Mouse (Mus musculus) liver, postnatal 0 days (tissue): Measurements from ENCODE around the gene Slc16a8. TPM values are rescaled to one million over a fixed set of nuclear protein-coding genes. Genes with fewer than 3 reads are reported as not detected.

ENCODE experiments used
- ATAC-seq: fragments of 200-750 bp; cut with Nextera tagmentation; 2 replicates; pipeline ENCODE4 v1.8.0; 2017; ENCODE audit warnings: mild to moderate bottlenecking, moderate library complexity
- DNase-seq: peaks from one replicate; pipeline ENCODE4 v3.0.0-alpha.2; 2016
- H3K27ac ChIP-seq: fragments of 300-500 bp; sonication (generic); 2 replicates; pipeline ENCODE4 v1.5.1; 2014; ENCODE audit warnings: antibody characterized with exemption, moderate library complexity, mild to moderate bottlenecking, low read depth
- H3K27me3 ChIP-seq: fragments of 300-500 bp; sonication (generic); 2 replicates; pipeline ENCODE4 v1.6.1; 2014; ENCODE audit warnings: low read length, control low read depth, mixed read lengths; ENCODE audit not compliant: insufficient read depth
- H3K36me3 ChIP-seq: fragments of 300-500 bp; sonication (generic); replicated peaks from 2 replicates; pipeline ENCODE4 v1.6.1; 2014; ENCODE audit warnings: mild to moderate bottlenecking, control low read depth, low read length, moderate library complexity, mixed read lengths; ENCODE audit not compliant: insufficient read depth
- H3K4me1 ChIP-seq: fragments of 300-500 bp; sonication (generic); 2 replicates; pipeline ENCODE4 v1.6.1; 2014; ENCODE audit warnings: antibody characterized with exemption, mild to moderate bottlenecking, control low read depth; ENCODE audit not compliant: insufficient read depth
- H3K4me2 ChIP-seq: fragments of 300-500 bp; sonication (generic); 2 replicates; pipeline ENCODE4 v1.6.1; 2014; ENCODE audit warnings: low read depth, mild to moderate bottlenecking, low read length, moderate library complexity, mixed read lengths
- H3K4me3 ChIP-seq: fragments of 300-500 bp; sonication (generic); 2 replicates; pipeline ENCODE4 v1.5.1; 2014; ENCODE audit warnings: low read depth, low read length
- H3K9ac ChIP-seq: fragments of 300-500 bp; sonication (generic); replicated peaks from 2 replicates; pipeline ENCODE4 v1.6.1; 2014; ENCODE audit warnings: mild to moderate bottlenecking, moderate library complexity
- H3K9me3 ChIP-seq: fragments of 300-500 bp; sonication (generic); 2 replicates; pipeline ENCODE4 v1.6.1; 2016; ENCODE audit warnings: mild to moderate bottlenecking, control low read depth, low read length, mixed read lengths
- CTCF ChIP-seq: sonication (generic); IDR thresholded peaks from 2 replicates; pipeline ENCODE4 v1.5.1; 2016; ENCODE audit warnings: antibody characterized with exemption, low read depth
- EP300 ChIP-seq: IDR thresholded peaks from 2 replicates; pipeline ENCODE4 v1.6.1; 2016; ENCODE audit warnings: antibody characterized with exemption, low read depth, mild to moderate bottlenecking
- WGBS: fragments of 180-500 bp; shearing (Covaris S2); extraction: QIAGEN DNeasy Blood & Tissue Kit; methylation state at CpG from one replicate; pipeline ENCODE4 v1.1.7; 2014; ENCODE audit not compliant: insufficient replicate concordance; 5-methylcytosine and 5-hydroxymethylcytosine counted together
- polyA plus RNA-seq: library from polyadenylated mRNA; unstranded; fragments of >200 nt; fragmentation: Nextera tagmentation; extraction: Ambion mirVana; gene quantifications from 2 replicates; pipeline ENCODE4 v1.2.1, GENCODE M21; 2015

The Slc16a8 gene
- polyA plus RNA-seq = not detected in 2 replicates

DNA sequence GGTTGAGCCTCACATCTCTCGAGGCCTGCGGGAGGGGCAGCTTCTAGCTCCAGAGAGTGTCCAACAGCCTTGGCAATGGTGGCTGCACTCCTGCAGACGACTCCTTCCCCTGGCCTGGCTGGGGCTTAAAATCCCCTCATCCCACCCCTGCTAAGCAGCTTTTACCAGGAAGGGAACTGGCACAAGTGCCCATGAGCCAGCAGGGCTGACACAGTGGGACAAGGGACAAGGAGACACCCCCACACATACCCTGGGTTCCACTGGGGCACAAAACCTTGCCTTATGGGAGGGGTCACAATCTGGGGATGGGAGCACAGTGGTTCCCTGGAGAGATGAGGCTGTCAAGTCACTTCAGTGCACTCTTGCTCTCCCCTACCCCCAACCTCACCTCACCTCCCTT lies at the start of gene Slc16a8:
Gene Slc16a8 (minus strand): TSS at position 101 of the 400 bp plus-strand sequence.
- Histone ChIP-seq H3K27me3 (peaks cover 30% of the 10 kb centered on the region), H3K27ac (no peak within 1 kb of the TSS), H3K4me3 (no peak within 1 kb of the TSS), H3K9ac (no peak within 1 kb of the TSS), H3K9me3 (no peaks in the 10 kb centered on the region), H3K4me2 (no peak within 1 kb of the TSS), H3K36me3 (no peaks in the 10 kb centered on the region), H3K4me1 (peaks cover 14% of the 10 kb centered on the region)
- WGBS = 42% methylated on average over 3 of the region's 3 CpGs
- ATAC-seq = no peak
- TF ChIP-seq EP300 (no peak), CTCF (no peak)
- no peak for DNase-seq

DNA sequence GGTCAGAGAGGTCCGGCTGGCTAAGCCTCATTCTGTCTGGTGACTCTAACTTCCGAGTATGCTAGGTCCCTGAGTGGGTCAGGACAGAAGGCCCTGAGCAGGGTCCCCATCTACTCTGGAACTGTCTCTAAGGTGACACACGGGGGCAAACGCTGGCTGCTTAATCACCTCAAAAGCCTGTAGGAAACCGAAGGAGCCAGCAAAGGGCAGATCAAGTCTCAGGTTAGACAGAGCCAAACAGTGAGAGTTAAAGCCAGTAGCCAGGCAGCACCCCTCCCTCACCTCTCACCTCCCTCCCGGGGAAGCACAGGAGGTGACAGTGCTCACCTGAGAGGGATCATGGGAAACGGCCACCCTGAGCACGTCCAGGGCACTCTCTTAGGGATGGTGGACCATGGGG lies 49.2 kb upstream of the Slc16a8 start:
- H3K4me3 ChIP-seq = no peak overlapping the region
- no peaks in the 10 kb centered on the region for H3K27me3 ChIP-seq
- no peaks in the 10 kb centered on the region for H3K9me3 ChIP-seq
- H3K27ac ChIP-seq = no peak overlapping the region
- TF ChIP-seq CTCF = no peak
- 79% methylated on average over 8 of the region's 8 CpGs for WGBS
- no peaks in the 10 kb centered on the region for H3K4me1 ChIP-seq
- ATAC-seq = no peak
- DNase-seq = no peak
- peaks cover 13% of the 10 kb centered on the region for H3K36me3 ChIP-seq
- H3K4me2 ChIP-seq = no peak overlapping the region
- no peak overlapping the region for H3K9ac ChIP-seq

DNA sequence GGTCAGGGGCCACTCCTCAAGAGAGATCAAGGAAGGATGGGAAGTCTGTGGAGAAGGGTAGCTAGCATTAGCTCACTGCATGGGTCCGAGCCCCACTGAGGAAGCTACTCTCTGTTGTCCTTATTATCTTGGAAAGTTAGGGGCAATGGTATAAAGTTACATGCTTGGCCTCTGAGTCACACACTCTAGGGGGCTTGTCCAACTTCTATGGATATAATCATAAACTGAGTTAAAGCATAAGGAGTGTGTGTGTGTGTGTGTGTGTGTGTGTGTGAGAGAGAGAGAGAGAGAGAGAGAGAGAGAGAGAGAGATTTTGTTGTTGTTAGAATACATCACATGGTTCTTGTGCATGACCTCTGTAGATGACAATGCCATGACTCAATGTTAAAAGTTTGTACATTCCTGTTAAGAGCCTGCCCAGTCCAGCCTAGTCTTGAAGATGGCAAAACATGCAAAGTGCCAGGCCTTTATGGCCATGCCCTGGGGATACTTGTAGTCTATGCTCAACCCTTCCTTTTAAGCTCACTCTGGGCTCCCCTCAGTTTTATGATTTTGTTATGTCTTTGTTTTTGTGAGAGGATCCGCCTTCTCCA lies 45.1 kb upstream of the Slc16a8 start:
- no peak overlapping the region for H3K9ac ChIP-seq
- 85% methylated on average over 2 of the region's 2 CpGs for WGBS
- DNase-seq (no peak), ATAC-seq (no peak)
- no peaks in the 10 kb centered on the region for H3K9me3 ChIP-seq
- H3K27ac ChIP-seq = no peak overlapping the region
- TF ChIP-seq CTCF (no peak), EP300 (no peak)
- no peaks in the 10 kb centered on the region for H3K27me3 ChIP-seq
- no peak overlapping the region for H3K4me3 ChIP-seq
- no peaks in the 10 kb centered on the region for H3K4me1 ChIP-seq
- no peak overlapping the region for H3K4me2 ChIP-seq
- H3K36me3 ChIP-seq = peaks cover 5% of the 10 kb centered on the region; the same call in 1 of the 2 replicates

DNA sequence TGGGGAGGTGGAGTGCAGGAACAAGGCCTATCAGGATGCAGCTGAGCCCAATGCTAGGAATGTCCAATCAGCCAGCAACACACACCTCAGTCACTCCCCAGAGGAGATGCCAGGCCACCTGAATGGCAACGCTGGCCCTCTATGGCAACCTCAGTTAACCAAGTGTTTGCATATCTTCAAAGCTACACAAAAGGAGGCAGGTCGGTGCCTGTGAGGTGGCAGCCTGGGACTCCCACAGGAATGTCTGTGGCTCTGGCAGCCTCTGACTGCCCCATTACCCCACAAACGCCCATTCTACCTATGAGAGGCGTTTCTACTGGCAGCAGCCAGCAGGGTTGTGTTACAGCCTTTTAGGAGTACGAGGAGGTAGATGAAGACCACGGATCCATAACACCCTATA lies 44.0 kb upstream of the Slc16a8 start:
- TF ChIP-seq CTCF (no peak), EP300 (no peak)
- no peaks in the 10 kb centered on the region for H3K4me1 ChIP-seq
- 85% methylated on average over 6 of the region's 6 CpGs for WGBS
- H3K36me3 ChIP-seq = peaks cover 7% of the 10 kb centered on the region; the same call in 1 of the 2 replicates
- ATAC-seq (no peak), DNase-seq (no peak)
- H3K9ac ChIP-seq = no peak overlapping the region
- H3K4me3 ChIP-seq = no peak overlapping the region
- H3K27ac ChIP-seq = no peak overlapping the region
- no peak overlapping the region for H3K4me2 ChIP-seq
- H3K9me3 ChIP-seq = no peaks in the 10 kb centered on the region
- H3K27me3 ChIP-seq = no peaks in the 10 kb centered on the region

DNA sequence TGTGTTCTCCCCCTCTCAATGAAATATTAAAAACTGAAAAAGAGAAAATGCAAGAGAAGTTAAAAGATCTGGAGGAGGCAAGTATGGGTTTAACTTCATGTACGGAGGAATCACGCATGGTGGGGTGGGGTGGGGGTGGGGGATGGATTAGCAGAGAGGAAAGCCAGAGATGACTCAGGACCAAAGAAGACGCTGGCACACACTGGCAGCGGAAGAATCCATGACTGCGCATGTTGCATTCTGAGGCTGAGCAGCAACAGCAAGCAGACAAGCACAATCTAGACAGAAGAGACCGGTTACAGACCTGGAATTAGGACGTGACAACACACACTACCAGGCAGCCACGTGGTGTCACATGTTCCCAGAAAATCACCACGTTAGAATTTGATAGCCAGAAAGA lies 38.2 kb upstream of the Slc16a8 start:
- Histone ChIP-seq H3K27ac (no peak overlapping the region), H3K9ac (no peak overlapping the region), H3K27me3 (no peaks in the 10 kb centered on the region), H3K4me1 (no peaks in the 10 kb centered on the region), H3K4me3 (no peak overlapping the region), H3K9me3 (no peaks in the 10 kb centered on the region), H3K36me3 (peaks cover 9% of the 10 kb centered on the region; the same call in 1 of the 2 replicates), H3K4me2 (no peak overlapping the region)
- DNase-seq (no peak), ATAC-seq (no peak)
- 84% methylated on average over 9 of the region's 9 CpGs for WGBS
- TF ChIP-seq EP300 = no peak
- no peak for TF ChIP-seq CTCF

DNA sequence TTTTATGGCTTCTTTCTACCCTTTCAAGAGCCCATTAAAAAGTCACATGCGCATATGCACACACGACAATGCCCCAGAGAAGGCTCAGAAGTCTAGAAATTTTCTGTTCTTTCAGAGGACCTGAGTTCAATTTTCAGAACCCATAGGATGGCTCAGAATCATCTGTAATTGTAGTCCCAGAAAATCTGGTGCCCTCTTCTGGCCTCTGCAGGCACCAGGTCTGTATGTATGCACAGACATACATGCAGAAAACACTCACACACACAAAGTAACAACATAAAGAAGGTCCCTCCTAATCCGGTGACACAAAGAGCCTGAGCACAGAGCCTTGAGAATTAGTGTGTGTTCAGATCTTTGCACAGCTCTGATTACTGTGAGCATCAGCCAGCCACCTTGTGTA lies 35.8 kb upstream of the Slc16a8 start:
- no peak overlapping the region for H3K9ac ChIP-seq
- no peak overlapping the region for H3K4me3 ChIP-seq
- TF ChIP-seq CTCF = peak; percentile 22; the same call in 1 of the 2 replicates
- TF ChIP-seq EP300 = no peak
- H3K27me3 ChIP-seq = no peaks in the 10 kb centered on the region
- no peak for DNase-seq
- H3K36me3 ChIP-seq = peaks cover 11% of the 10 kb centered on the region; the same call in 1 of the 2 replicates
- WGBS = 80% methylated on average over 3 of the region's 3 CpGs
- ATAC-seq = no peak
- H3K9me3 ChIP-seq = no peaks in the 10 kb centered on the region
- H3K4me1 ChIP-seq = no peaks in the 10 kb centered on the region
- H3K4me2 ChIP-seq = no peak overlapping the region
- no peak overlapping the region for H3K27ac ChIP-seq
